Mouse (Mus musculus) erythroblast, embryonic 14.5 days (primary cell): ENCODE results near the gene Gpr62. TPM values are rescaled to one million over a fixed set of nuclear protein-coding genes. Genes with fewer than 3 reads are reported as not detected.
A peak's percentile ranks its signal among the peaks of the same experiment; 100 is the strongest.

ENCODE experiments used
- H3K27me3 ChIP-seq: 2 replicates; pipeline ENCODE4 v1.6.1; 2012; ENCODE audit warnings: inconsistent platforms; ENCODE audit not compliant: control insufficient read depth
- H3K36me3 ChIP-seq: 2 replicates; pipeline ENCODE4 v1.6.1; 2012; ENCODE audit warnings: mild to moderate bottlenecking, inconsistent platforms; ENCODE audit not compliant: control insufficient read depth
- H3K4me1 ChIP-seq: 2 replicates; pipeline ENCODE4 v1.6.1; 2012; ENCODE audit warnings: inconsistent platforms; ENCODE audit not compliant: control insufficient read depth
- H3K4me3 ChIP-seq: replicated peaks from 2 replicates; pipeline ENCODE3; 2012; ENCODE audit warnings: moderate library complexity, mild to moderate bottlenecking, inconsistent platforms
- H3K9me3 ChIP-seq: 2 replicates; pipeline ENCODE4 v1.6.1; 2012; ENCODE audit warnings: low read length, inconsistent platforms, mixed read lengths; ENCODE audit not compliant: control insufficient read depth
- GATA1 ChIP-seq: IDR thresholded peaks from 2 replicates; pipeline ENCODE4 v1.6.1; 2012; ENCODE audit warnings: low read length, inconsistent platforms, mixed read lengths
- TAL1 ChIP-seq: IDR thresholded peaks from 3 replicates; pipeline ENCODE4 v1.6.1; 2012; ENCODE audit warnings: low read length, inconsistent platforms, mixed read lengths
- polyA plus RNA-seq: library from polyadenylated mRNA; stranded (reverse); fragments of >175 nt; gene quantifications from 2 replicates; pipeline ENCODE4 v1.2.3, GENCODE M21; 2012

Gpr62 gene
- polyA plus RNA-seq, 1 experiment, result not detected

DNA sequence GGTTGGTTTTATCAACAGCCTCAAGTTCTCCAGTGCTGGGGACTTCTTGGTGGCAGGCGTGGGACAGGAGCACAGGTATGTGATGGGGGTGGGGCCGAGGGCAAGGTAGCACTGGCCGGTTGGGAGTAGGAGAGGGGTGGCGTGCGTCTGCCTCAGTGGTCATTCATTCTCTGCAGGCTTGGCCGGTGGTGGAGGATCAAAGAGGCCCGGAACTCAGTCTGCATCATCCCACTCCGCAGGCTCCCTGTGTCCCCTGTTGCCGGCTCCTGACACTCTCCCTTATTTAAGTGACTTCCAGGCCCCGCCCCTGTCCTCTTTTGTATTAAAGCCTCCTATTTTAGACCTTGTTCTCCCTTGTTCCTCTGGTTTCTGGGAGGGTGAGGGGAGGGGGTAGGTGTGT lies 19.3 kb upstream of the Gpr62 start:
- no peak overlapping the region for H3K4me3 ChIP-seq
- peaks cover 60% of the 10 kb centered on the region for H3K36me3 ChIP-seq
- H3K9me3 ChIP-seq, result no peaks in the 10 kb centered on the region
- no peak for TF ChIP-seq GATA1
- TF ChIP-seq TAL1, result no peak
- H3K4me1 ChIP-seq, result no peaks in the 10 kb centered on the region; the same call in 1 of the 2 replicates
- no peaks in the 10 kb centered on the region for H3K27me3 ChIP-seq

DNA sequence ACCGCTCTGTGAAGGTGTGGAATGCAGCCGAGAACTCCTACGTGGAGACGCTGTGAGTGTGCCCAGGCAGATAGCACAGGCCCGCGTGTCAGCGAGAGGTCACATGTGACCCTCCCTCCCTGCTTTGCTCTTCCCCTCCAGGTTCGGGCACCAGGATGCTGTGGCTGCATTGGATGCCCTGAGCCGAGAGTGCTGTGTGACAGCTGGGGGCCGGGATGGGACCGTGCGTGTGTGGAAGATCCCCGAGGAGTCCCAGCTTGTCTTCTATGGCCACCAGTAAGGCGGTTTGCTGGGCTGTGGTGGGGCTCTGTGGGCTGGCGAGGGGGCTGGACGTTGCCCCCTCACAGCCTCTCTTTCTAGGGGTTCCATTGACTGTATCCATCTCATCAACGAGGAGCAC lies 17.9 kb upstream of the Gpr62 start:
- TF ChIP-seq TAL1 (no peak), GATA1 (no peak)
- peaks cover 61% of the 10 kb centered on the region for H3K36me3 ChIP-seq
- peaks cover 3% of the 10 kb centered on the region for H3K4me1 ChIP-seq
- H3K9me3 ChIP-seq, result no peaks in the 10 kb centered on the region
- H3K4me3 ChIP-seq, result no peak overlapping the region
- no peaks in the 10 kb centered on the region for H3K27me3 ChIP-seq

DNA sequence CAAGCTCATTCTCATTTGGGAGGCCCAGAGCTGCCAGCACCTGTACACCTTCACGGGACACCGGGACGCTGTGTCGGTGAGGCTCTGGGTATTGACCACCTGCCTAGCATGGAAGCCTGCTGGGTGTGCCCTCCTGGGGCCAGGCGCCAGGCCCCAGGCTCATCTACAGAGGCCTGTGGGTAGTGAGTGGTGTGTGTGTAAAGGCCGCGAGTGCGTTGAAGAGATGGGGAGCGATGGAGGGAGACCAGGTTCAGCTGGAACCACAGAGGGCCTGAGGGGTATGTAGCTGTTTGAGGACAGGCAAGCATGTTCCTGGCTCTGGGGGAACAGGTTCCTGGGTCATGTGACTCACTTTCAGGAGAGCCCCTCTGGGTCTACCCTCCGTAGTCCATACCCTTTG lies 17.4 kb upstream of the Gpr62 start:
- Histone ChIP-seq H3K9me3 (no peaks in the 10 kb centered on the region), H3K36me3 (peaks cover 61% of the 10 kb centered on the region), H3K4me3 (no peak overlapping the region), H3K4me1 (peaks cover 5% of the 10 kb centered on the region), H3K27me3 (no peaks in the 10 kb centered on the region)
- TF ChIP-seq TAL1 (no peak), GATA1 (no peak)

DNA sequence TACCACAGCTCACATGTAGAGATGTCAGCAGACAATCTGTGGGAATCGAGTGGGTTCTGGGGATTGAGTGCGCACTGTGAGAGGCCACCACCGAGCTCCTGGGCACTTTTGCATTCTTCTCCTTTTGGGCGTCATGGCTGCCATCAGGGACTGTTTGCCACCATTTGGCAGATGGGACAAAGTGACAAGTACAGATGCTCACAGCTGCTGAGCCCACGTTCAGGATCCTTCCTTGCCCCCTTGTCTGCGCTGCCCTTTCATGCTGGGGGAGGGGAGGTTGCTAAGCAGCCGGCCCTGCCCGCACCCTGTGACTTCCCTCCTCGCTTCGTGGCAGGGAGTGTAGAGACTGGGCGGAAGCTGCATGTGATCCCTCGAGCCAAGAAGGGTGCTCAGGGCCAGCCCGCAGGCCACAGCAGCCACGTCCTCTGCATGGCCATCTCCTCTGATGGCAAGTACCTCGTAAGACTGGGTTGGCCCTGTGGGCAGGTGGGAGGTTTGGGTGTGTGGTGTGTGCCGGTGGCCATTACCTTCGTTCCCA lies 16.9 kb upstream of the Gpr62 start:
- Histone ChIP-seq H3K9me3 (no peaks in the 10 kb centered on the region), H3K27me3 (no peaks in the 10 kb centered on the region), H3K4me1 (peaks cover 9% of the 10 kb centered on the region), H3K4me3 (no peak overlapping the region), H3K36me3 (peaks cover 61% of the 10 kb centered on the region)
- no peak for TF ChIP-seq GATA1
- no peak for TF ChIP-seq TAL1

DNA sequence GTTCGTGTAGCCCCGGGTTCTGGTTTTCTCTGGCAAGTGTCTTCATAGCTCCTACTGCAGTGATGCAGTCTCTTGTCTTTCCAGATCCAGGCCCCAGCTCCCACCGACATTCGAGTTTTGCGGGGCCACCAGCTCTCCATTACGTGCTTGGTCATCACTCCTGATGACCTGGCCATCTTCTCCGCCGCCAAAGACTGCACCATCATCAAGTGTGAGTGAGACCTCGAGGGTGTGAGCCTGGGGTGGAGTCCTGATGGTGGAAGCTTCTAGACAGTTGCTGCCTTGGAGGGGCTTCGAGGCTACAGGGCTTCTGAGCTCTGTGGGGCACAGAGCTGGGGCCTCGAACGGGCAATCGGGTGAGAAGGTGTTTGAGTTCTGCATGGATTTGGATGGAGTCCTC lies 15.9 kb upstream of the Gpr62 start:
- no peaks in the 10 kb centered on the region for H3K9me3 ChIP-seq
- peaks cover 61% of the 10 kb centered on the region for H3K36me3 ChIP-seq
- no peaks in the 10 kb centered on the region for H3K27me3 ChIP-seq
- H3K4me3 ChIP-seq, result no peak overlapping the region
- TF ChIP-seq TAL1 (no peak), GATA1 (no peak)
- H3K4me1 ChIP-seq, result peaks cover 19% of the 10 kb centered on the region

DNA sequence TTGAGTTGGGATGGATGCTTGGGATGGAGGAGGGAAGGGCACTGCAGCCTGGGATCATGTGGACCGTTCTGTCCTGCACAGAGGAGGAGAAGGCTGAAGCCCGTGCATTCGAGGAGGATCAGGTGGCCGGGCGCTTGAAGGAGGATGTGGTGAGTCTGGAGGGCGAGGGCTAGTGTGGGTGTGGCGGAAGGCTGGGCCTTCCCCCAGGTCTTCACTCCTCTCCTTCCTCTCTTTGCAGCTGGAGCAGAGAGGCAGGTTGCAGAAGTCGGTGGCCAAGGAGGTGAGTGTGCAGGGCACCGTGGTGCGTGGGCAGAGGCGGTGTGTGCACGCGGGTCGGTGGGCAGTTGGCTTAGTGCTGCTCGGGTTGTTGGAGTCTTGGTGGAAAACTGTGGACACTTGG lies 15.3 kb upstream of the Gpr62 start:
- H3K36me3 ChIP-seq, result peaks cover 61% of the 10 kb centered on the region
- no peak overlapping the region for H3K4me3 ChIP-seq
- no peaks in the 10 kb centered on the region for H3K9me3 ChIP-seq
- H3K4me1 ChIP-seq, result peaks cover 25% of the 10 kb centered on the region
- TF ChIP-seq GATA1 (no peak), TAL1 (no peak)
- no peaks in the 10 kb centered on the region for H3K27me3 ChIP-seq

DNA sequence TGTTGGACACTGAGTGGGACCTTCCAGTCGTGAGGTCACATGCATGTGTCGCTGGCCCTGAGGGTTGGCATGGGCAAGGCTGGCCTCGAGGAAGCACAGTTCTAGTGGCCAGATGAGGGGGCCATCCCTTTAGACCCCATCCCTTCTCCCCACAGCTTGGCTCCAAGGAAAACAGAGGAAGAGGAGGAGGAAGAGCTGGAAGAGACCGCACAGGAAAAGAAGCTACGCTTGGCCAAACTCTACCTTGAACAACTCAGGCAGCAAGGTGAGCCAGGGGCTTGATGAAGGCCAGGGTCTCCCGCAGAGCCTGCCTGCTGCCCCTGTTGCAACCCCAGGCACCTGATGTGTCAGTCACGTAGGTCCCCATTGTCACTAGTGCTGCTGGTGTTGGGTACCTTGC lies 14.8 kb upstream of the Gpr62 start:
- no peak for TF ChIP-seq GATA1
- TF ChIP-seq TAL1, result no peak
- H3K36me3 ChIP-seq, result peaks cover 56% of the 10 kb centered on the region
- H3K9me3 ChIP-seq, result no peaks in the 10 kb centered on the region
- no peaks in the 10 kb centered on the region for H3K27me3 ChIP-seq
- peaks cover 31% of the 10 kb centered on the region for H3K4me1 ChIP-seq
- no peak overlapping the region for H3K4me3 ChIP-seq

DNA sequence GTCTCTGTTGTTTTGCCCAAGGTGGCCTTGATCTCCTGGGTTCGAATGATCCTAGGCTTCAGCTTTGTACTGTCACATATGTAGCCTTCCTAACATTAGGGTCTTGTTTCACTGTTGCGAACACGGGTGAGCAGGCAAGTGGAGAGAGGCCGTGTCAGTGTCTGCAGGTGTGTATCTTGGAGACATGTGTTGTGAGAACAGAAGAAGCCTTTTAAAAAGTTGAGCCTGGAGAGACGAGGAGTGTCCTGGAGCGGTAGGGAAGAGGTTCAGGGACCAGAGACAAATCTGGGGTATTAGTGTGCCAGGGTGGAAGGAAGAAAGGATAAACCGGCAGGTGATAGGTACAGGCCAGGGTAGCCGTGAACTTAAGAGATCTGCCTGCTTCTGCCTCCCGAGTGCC lies 12.4 kb upstream of the Gpr62 start:
- Histone ChIP-seq H3K27me3 (no peaks in the 10 kb centered on the region), H3K4me3 (peak overlapping the region; percentile 69), H3K9me3 (no peaks in the 10 kb centered on the region), H3K36me3 (peaks cover 32% of the 10 kb centered on the region), H3K4me1 (peaks cover 46% of the 10 kb centered on the region)
- TF ChIP-seq TAL1 (no peak), GATA1 (no peak)

DNA sequence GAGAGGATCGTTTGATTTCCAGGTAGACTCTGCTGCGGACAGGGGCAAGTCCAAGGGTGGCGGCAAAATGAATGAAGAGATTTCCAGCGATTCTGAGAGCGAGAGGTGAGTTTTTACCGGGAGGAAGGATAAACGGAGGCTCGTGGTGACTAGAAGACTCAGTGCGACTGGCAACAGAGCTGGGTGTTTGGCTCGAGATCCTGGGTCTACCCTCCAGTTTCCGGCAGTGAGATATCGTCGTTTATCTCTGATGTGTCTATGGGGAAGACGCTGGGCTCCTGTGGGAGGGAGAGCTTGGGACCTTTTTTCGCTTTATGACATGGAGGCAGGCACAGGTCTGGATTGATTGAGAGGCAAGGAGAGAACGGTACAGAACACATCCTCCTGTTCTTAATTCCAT lies 11.9 kb upstream of the Gpr62 start:
- H3K4me1 ChIP-seq, result peaks cover 46% of the 10 kb centered on the region

DNA sequence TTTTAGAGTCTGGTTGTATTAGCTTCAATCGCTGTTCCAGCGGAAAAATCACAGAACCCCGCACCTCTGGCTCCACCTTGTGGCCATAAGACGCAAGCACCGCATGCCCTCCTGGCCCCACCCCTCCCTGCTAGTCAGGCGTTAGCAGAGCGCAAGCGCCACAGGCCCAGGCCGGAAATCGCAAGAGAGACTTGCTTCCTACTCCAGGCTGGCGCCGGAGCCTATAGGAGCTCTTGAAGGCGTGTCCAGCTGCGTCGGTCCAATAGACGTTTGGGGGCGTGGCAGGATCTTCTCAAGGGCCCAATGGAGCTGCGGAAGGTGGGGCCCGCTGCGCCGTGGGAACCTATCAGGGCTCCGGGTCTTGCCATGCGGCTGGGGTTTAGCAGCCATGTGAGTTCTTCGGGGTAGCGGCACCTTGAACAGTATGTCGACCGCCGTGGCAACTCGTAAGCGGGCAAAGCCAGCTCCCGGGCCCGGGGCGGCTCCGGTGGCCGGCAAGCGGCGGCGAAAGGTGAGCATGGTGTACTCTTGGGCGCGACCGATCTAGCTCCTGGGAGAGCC lies 11.3 kb upstream of the Gpr62 start, which contains the start of gene Parp3:
Gene Parp3 (minus strand): TSS at position 26 of the 561 bp plus-strand sequence.
- Histone ChIP-seq H3K4me3 (peak within 1 kb of the TSS; percentile 69), H3K36me3 (peaks cover 25% of the 10 kb centered on the region), H3K4me1 (peaks cover 46% of the 10 kb centered on the region), H3K27me3 (no peaks in the 10 kb centered on the region), H3K9me3 (no peaks in the 10 kb centered on the region)
- TF ChIP-seq TAL1, result no peak
- TF ChIP-seq GATA1, result no peak

More for the DNA sequence above, 11.9 kb upstream of the Gpr62 start:
- Histone ChIP-seq H3K9me3 (no peaks in the 10 kb centered on the region), H3K27me3 (no peaks in the 10 kb centered on the region), H3K36me3 (peaks cover 27% of the 10 kb centered on the region), H3K4me3 (peak overlapping the region; percentile 69)
- TF ChIP-seq GATA1 (no peak), TAL1 (no peak)
